Mouse (Mus musculus) stomach, embryonic 14.5 days (tissue): Measurements from ENCODE around the gene Gpx8. TPM values are rescaled to one million over a fixed set of nuclear protein-coding genes. Genes with fewer than 3 reads are reported as not detected.

Source experiments
- ATAC-seq: fragments of 200-750 bp; cut with Nextera tagmentation; 2 replicates; pipeline ENCODE4 v1.8.0; 2017; ENCODE audit warnings: low read depth, moderate TSS enrichment; ENCODE audit not compliant: insufficient number of reproducible peaks, insufficient read depth, low FRiP score
- H3K27ac ChIP-seq: fragments of 300-500 bp; sonication (generic); 2 replicates; pipeline ENCODE4 v1.5.1; 2014; ENCODE audit warnings: mild to moderate bottlenecking, low read length, moderate library complexity, mixed read lengths
- H3K27me3 ChIP-seq: fragments of 300-500 bp; sonication (generic); 2 replicates; pipeline ENCODE4 v1.6.1; 2014; ENCODE audit warnings: low read length, control low read depth, mixed read lengths; ENCODE audit not compliant: control insufficient read depth, insufficient read depth
- H3K36me3 ChIP-seq: fragments of 300-500 bp; sonication (generic); 2 replicates; pipeline ENCODE4 v1.6.1; 2014; ENCODE audit warnings: mild to moderate bottlenecking, control low read depth, low read length, moderate library complexity, mixed read lengths; ENCODE audit not compliant: control insufficient read depth, insufficient read depth
- H3K4me1 ChIP-seq: fragments of 300-500 bp; sonication (generic); 2 replicates; pipeline ENCODE4 v1.6.1; 2014; ENCODE audit warnings: low read length, control low read depth, mixed read lengths; ENCODE audit not compliant: control insufficient read depth, insufficient read depth
- H3K4me2 ChIP-seq: fragments of 300-500 bp; sonication (generic); replicated peaks from 2 replicates; pipeline ENCODE4 v1.6.1; 2014; ENCODE audit warnings: low read depth, low read length, control low read depth
- H3K4me3 ChIP-seq: fragments of 300-500 bp; sonication (generic); 2 replicates; pipeline ENCODE4 v1.5.1; 2014; ENCODE audit warnings: low read depth, low read length, control low read depth
- H3K9ac ChIP-seq: fragments of 300-500 bp; sonication (generic); replicated peaks from 2 replicates; pipeline ENCODE4 v1.6.1; 2014; ENCODE audit warnings: low read depth, mild to moderate bottlenecking, control low read depth, low read length, moderate library complexity, mixed read lengths
- H3K9me3 ChIP-seq: fragments of 300-500 bp; sonication (generic); 2 replicates; pipeline ENCODE4 v1.6.1; 2016; ENCODE audit warnings: low read depth, low read length, control low read depth; ENCODE audit not compliant: control insufficient read depth
- WGBS: fragments of 180-500 bp; shearing (Covaris S2); extraction: QIAGEN DNeasy Blood & Tissue Kit; methylation state at CpG from one replicate; pipeline ENCODE4 v1.1.7; 2014; 5-methylcytosine and 5-hydroxymethylcytosine counted together
- polyA plus RNA-seq: library from polyadenylated mRNA; unstranded; fragments of >200 nt; fragmentation: Nextera tagmentation; extraction: Ambion mirVana; gene quantifications from 2 replicates; pipeline ENCODE4 v1.2.1, GENCODE M21; 2014

Gpx8 gene
- polyA plus RNA-seq, 1 experiment from 2014 or later = 164 TPM

- no peaks in the 10 kb centered on the region for H3K9me3 ChIP-seq
- H3K4me3 ChIP-seq = no peak overlapping the region
- H3K9ac ChIP-seq = no peak overlapping the region
- no peaks in the 10 kb centered on the region for H3K4me1 ChIP-seq
- H3K27me3 ChIP-seq = no peaks in the 10 kb centered on the region
- no peak overlapping the region for H3K27ac ChIP-seq
- 86% methylated on average over 6 of the region's 6 CpGs for WGBS
- H3K4me2 ChIP-seq = no peak overlapping the region
- no peak for ATAC-seq
- no peaks in the 10 kb centered on the region for H3K36me3 ChIP-seq
Observed at GRCm38 (mm10) chr13:113061746-113062145, 15.5 kb upstream of the Gpx8 start.

GRCm38 (mm10) chr13:113055826-113056225 lies 9.6 kb upstream of the Gpx8 start:
- H3K9ac ChIP-seq = no peak overlapping the region
- H3K9me3 ChIP-seq = no peaks in the 10 kb centered on the region
- WGBS = 38% methylated on average over 8 of the region's 8 CpGs
- H3K27me3 ChIP-seq = no peaks in the 10 kb centered on the region
- no peak overlapping the region for H3K4me2 ChIP-seq
- no peak for ATAC-seq
- H3K4me3 ChIP-seq = no peak overlapping the region
- no peaks in the 10 kb centered on the region for H3K4me1 ChIP-seq
- H3K36me3 ChIP-seq = no peaks in the 10 kb centered on the region
- no peak overlapping the region for H3K27ac ChIP-seq

- whole genome bisulfite sequencing = 90% methylated on average over 8 of the region's 8 CpGs
- no peak overlapping the region for H3K4me3 ChIP-seq
Observed at GRCm38 (mm10) chr13:113054230-113054629, 8.0 kb upstream of the Gpx8 start.

GRCm38 (mm10) chr13:113047647-113048046 lies 1.4 kb upstream of the Gpx8 start:
- H3K27ac ChIP-seq = no peak overlapping the region
- H3K9ac ChIP-seq = no peak overlapping the region
- no peak for ATAC-seq
- 0 out of 2 replicates have a peak, but pooled peaks cover 9% of the 10 kb centered on the region for H3K4me1 ChIP-seq
- no peak overlapping the region for H3K4me3 ChIP-seq
- no peak overlapping the region for H3K4me2 ChIP-seq
- no peaks in the 10 kb centered on the region for H3K27me3 ChIP-seq
- peaks cover 5% of the 10 kb centered on the region; the same call in 1 of the 2 replicates for H3K36me3 ChIP-seq
- no peaks in the 10 kb centered on the region for H3K9me3 ChIP-seq
- WGBS = 71% methylated on average over 3 of the region's 3 CpGs

More at GRCm38 (mm10) chr13:113054230-113054629, 8.0 kb upstream of the Gpx8 start:
- H3K27me3 ChIP-seq = no peaks in the 10 kb centered on the region
- no peak overlapping the region for H3K9ac ChIP-seq
- ATAC-seq = no peak
- H3K27ac ChIP-seq = no peak overlapping the region
- H3K4me1 ChIP-seq = no peaks in the 10 kb centered on the region
- no peaks in the 10 kb centered on the region for H3K9me3 ChIP-seq
- no peaks in the 10 kb centered on the region for H3K36me3 ChIP-seq
- no peak overlapping the region for H3K4me2 ChIP-seq

GRCm38 (mm10) chr13:113047018-113047417 lies 808 bp upstream of the Gpx8 start:
- Histone ChIP-seq H3K9me3 (no peaks in the 10 kb centered on the region), H3K4me3 (no peak overlapping the region; the same call in 1 of the 2 replicates), H3K4me1 (0 out of 2 replicates have a peak, but pooled peaks cover 9% of the 10 kb centered on the region), H3K4me2 (peak overlapping the region; percentile 59; the same call in 1 of the 2 replicates), H3K27me3 (no peaks in the 10 kb centered on the region), H3K27ac (no peak overlapping the region), H3K9ac (no peak overlapping the region), H3K36me3 (peaks cover 6% of the 10 kb centered on the region; the same call in 1 of the 2 replicates)
- ATAC-seq = no peak

GRCm38 (mm10) chr13:113045458-113046110 lies 626 bp downstream of the Gpx8 start:
- Histone ChIP-seq H3K9ac (peak overlapping the region; percentile 26), H3K27me3 (no peaks in the 10 kb centered on the region), H3K4me1 (0 out of 2 replicates have a peak, but pooled peaks cover 9% of the 10 kb centered on the region), H3K27ac (peak overlapping the region; percentile 77), H3K36me3 (peaks cover 6% of the 10 kb centered on the region; the same call in 1 of the 2 replicates), H3K9me3 (no peaks in the 10 kb centered on the region), H3K4me3 (peak overlapping the region; percentile 49), H3K4me2 (peak overlapping the region; percentile 59)
- 9% methylated on average over 18 of the region's 18 CpGs for WGBS
- no peak for ATAC-seq

GRCm38 (mm10) chr13:113044876-113045275 lies 1.3 kb downstream of the Gpx8 start:
- Histone ChIP-seq H3K4me2 (peak overlapping the region; percentile 59), H3K4me3 (peak overlapping the region; percentile 49), H3K4me1 (0 out of 2 replicates have a peak, but pooled peaks cover 9% of the 10 kb centered on the region), H3K27ac (no peak overlapping the region), H3K9me3 (no peaks in the 10 kb centered on the region), H3K36me3 (peaks cover 6% of the 10 kb centered on the region; the same call in 1 of the 2 replicates), H3K9ac (peak overlapping the region; percentile 26), H3K27me3 (no peaks in the 10 kb centered on the region)
- 34% methylated on average over 3 of the region's 3 CpGs for WGBS
- ATAC-seq = no peak

GRCm38 (mm10) chr13:113035852-113036251 lies 10.4 kb downstream of the Gpx8 start:
- Histone ChIP-seq H3K4me3 (peak overlapping the region; percentile 55), H3K9ac (no peak overlapping the region), H3K27me3 (peaks cover 16% of the 10 kb centered on the region), H3K4me2 (peak overlapping the region; percentile 95), H3K4me1 (peaks cover 10% of the 10 kb centered on the region; the same call in 1 of the 2 replicates), H3K36me3 (no peaks in the 10 kb centered on the region), H3K27ac (no peak overlapping the region), H3K9me3 (no peaks in the 10 kb centered on the region)
- WGBS = 0% methylated on average over 4 of the region's 4 CpGs
- peak; percentile 88 for ATAC-seq
